Mouse (Mus musculus) layer of hippocampus, postnatal 36 days (tissue): ENCODE data around the gene Cct3. TPM values are rescaled to one million over a fixed set of nuclear protein-coding genes. Genes with fewer than 3 reads are reported as not detected.
"Not testable (repeated sequence)": the region's sequence is repeated elsewhere in the genome, so short reads cannot be mapped to it uniquely, and the experiment has no call there.

Experiments used
- DNase-seq, 2 experiments: peaks; one replicate each; pipeline ENCODE4 v3.0.0; 2022
- total RNA-seq, 2 experiments: library from RNA; stranded (reverse); gene quantifications; 2 replicates each; pipeline ENCODE4 v1.2.3; 2021

Gene Cct3
- total RNA-seq, 2 experiments from 2014 or later, result 185 to 188 TPM

- not testable (repeated sequence) for DNase-seq
Observed at GRCm38 (mm10) chr3:88295272-88295671, 1.6 kb upstream of the Cct3 start.

GRCm38 (mm10) chr3:88296110-88296560 is 781 bp upstream of the Cct3 start:
- DNase-seq, result no peak

- DNase-seq, result no peak
Observed at GRCm38 (mm10) chr3:88297321-88297851, 470 bp downstream of the Cct3 start.

- DNase-seq, result no peak
Observed at GRCm38 (mm10) chr3:88299172-88299571, 2.3 kb downstream of the Cct3 start.

- DNase-seq, result peak; percentile 46 to 58
Observed at GRCm38 (mm10) chr3:88324951-88325405, 28.1 kb downstream of the Cct3 start, which contains the start of gene Glmp. Glmp (plus strand) TSS chr3:88325023.

GRCm38 (mm10) chr3:88328956-88329355 is 32.0 kb downstream of the Cct3 start:
- no peak for DNase-seq

GRCm38 (mm10) chr3:88331282-88331681 is 34.4 kb downstream of the Cct3 start:
- no peak for DNase-seq

- no peak for DNase-seq
Observed at GRCm38 (mm10) chr3:88334029-88334658, 37.2 kb downstream of the Cct3 start.

- DNase-seq, result no peak
Observed at GRCm38 (mm10) chr3:88334902-88335435, 38.1 kb downstream of the Cct3 start.

GRCm38 (mm10) chr3:88335436-88336053 is 38.6 kb downstream of the Cct3 start:
- no peak for DNase-seq

- DNase-seq, result peak; percentile 95 to 97
Observed at GRCm38 (mm10) chr3:88336058-88337013, 39.4 kb downstream of the Cct3 start, which contains the start of the genes Tmem79 and Smg5. Tmem79 (minus strand) TSS chr3:88336148. Smg5 (plus strand) TSS chr3:88336260.

- DNase-seq, result no peak
Observed at GRCm38 (mm10) chr3:88337367-88338020, 40.6 kb downstream of the Cct3 start.

GRCm38 (mm10) chr3:88338316-88338715 is 41.4 kb downstream of the Cct3 start:
- DNase-seq, result no peak

GRCm38 (mm10) chr3:88339006-88339405 is 42.1 kb downstream of the Cct3 start:
- DNase-seq, result no peak

GRCm38 (mm10) chr3:88350732-88351131 is 53.8 kb downstream of the Cct3 start:
- DNase-seq, result no peak

- DNase-seq, result no peak
Observed at GRCm38 (mm10) chr3:88352907-88353306, 56.0 kb downstream of the Cct3 start.

GRCm38 (mm10) chr3:88354396-88355165 is 57.7 kb downstream of the Cct3 start:
- DNase-seq, result no peak

- DNase-seq, result no peak
Observed at GRCm38 (mm10) chr3:88359584-88359983, 62.7 kb downstream of the Cct3 start.

- no peak for DNase-seq
Observed at GRCm38 (mm10) chr3:88359989-88360388, 63.1 kb downstream of the Cct3 start.

GRCm38 (mm10) chr3:88361096-88361495 is 64.2 kb downstream of the Cct3 start:
- DNase-seq, result no peak
